Mouse (Mus musculus) MEL (cell line): Measurements from ENCODE around the gene Gm20388. TPM values are rescaled to one million over a fixed set of nuclear protein-coding genes. Genes with fewer than 3 reads are reported as not detected.

Source experiments
- DNase-seq: peaks from one replicate; pipeline ENCODE4 v3.0.0; 2011; ENCODE audit warnings: low read depth, low spot score
- H3K27ac ChIP-seq: 2 replicates; pipeline ENCODE4 v1.5.1; 2012; ENCODE audit warnings: low read depth, mild to moderate bottlenecking, control low read depth, low read length, moderate library complexity; ENCODE audit not compliant: control insufficient read depth
- H3K27me3 ChIP-seq, 2 experiments: fragments of 150-350 bp in 1 of 2; sonication (generic) in 1 of 2; 2 replicates each; pipeline ENCODE4 v1.6.1; 2012; ENCODE audit warnings: low read length in 2 of 2, mild to moderate bottlenecking in 2 of 2, improper control_type of control experiment in 1 of 2, moderate library complexity in 1 of 2; ENCODE audit not compliant: insufficient read depth in 2 of 2, control insufficient read depth in 1 of 2
- H3K36me3 ChIP-seq, 2 experiments: 2 replicates each; pipeline ENCODE4 v1.6.1; 2012 to 2014; ENCODE audit warnings: low read length in 2 of 2, improper control_type of control experiment in 1 of 2, inconsistent platforms in 1 of 2, mild to moderate bottlenecking in 1 of 2; ENCODE audit not compliant: insufficient read depth in 2 of 2, control insufficient read depth in 1 of 2
- H3K4me1 ChIP-seq, 2 experiments: fragments of 150-350 bp in 1 of 2; sonication (generic) in 1 of 2; 2 replicates each; pipeline ENCODE4 v1.6.1; 2012; ENCODE audit warnings: low read length in 2 of 2, improper control_type of control experiment in 1 of 2, mild to moderate bottlenecking in 1 of 2; ENCODE audit not compliant: insufficient read depth in 2 of 2, control insufficient read depth in 1 of 2
- H3K4me3 ChIP-seq, 2 experiments: fragments of 150-350 bp in 1 of 2; sonication (generic) in 1 of 2; 2 replicates each; pipeline ENCODE4 v1.5.1; 2012; ENCODE audit warnings: low read depth in 2 of 2, low read length in 2 of 2, mild to moderate bottlenecking in 2 of 2, moderate library complexity in 2 of 2, control low read depth in 1 of 2, improper control_type of control experiment in 1 of 2; ENCODE audit not compliant: control insufficient read depth in 1 of 2, insufficient read depth in 1 of 2
- H3K79me2 ChIP-seq: 2 replicates; pipeline ENCODE4 v1.6.1; 2012; ENCODE audit warnings: mild to moderate bottlenecking, low read length, moderate library complexity; ENCODE audit not compliant: control insufficient read depth, poor library complexity, insufficient read depth
- H3K9ac ChIP-seq: 2 replicates; pipeline ENCODE4 v1.6.1; 2012; ENCODE audit warnings: low read depth, mild to moderate bottlenecking, control low read depth, low read length, moderate library complexity; ENCODE audit not compliant: control insufficient read depth, poor library complexity, severe bottlenecking
- H3K9me3 ChIP-seq: fragments of 150-350 bp; sonication (generic); replicated peaks from 2 replicates; pipeline ENCODE4 v1.6.1; 2012; ENCODE audit warnings: mild to moderate bottlenecking, low read length, improper control_type of control experiment, moderate library complexity; ENCODE audit not compliant: insufficient read depth
- CHD1 ChIP-seq: IDR thresholded peaks from 2 replicates; pipeline ENCODE4 v1.6.1; 2012; ENCODE audit warnings: low read depth, mild to moderate bottlenecking, inconsistent platforms, low read length, improper control_type of control experiment
- CTCF ChIP-seq, 3 experiments: IDR thresholded peaks in 2 of 3; conservative IDR thresholded peaks in 1 of 3; 2 replicates each; pipeline ENCODE4 v1.5.1; 2011 to 2012; ENCODE audit warnings: low read length in 3 of 3, low read depth in 2 of 3, mild to moderate bottlenecking in 2 of 3, improper control_type of control experiment in 1 of 3, inconsistent platforms in 1 of 3, mixed read lengths in 1 of 3, moderate library complexity in 1 of 3; ENCODE audit not compliant: control insufficient read depth in 1 of 3, insufficient read depth in 1 of 3, poor library complexity in 1 of 3, severe bottlenecking in 1 of 3
- E2F4 ChIP-seq: IDR thresholded peaks from 2 replicates; pipeline ENCODE4 v1.6.1; 2011; ENCODE audit warnings: low read depth, low read length, improper control_type of control experiment, borderline replicate concordance
- ELF1 ChIP-seq: IDR thresholded peaks from 2 replicates; pipeline ENCODE4 v1.6.1; 2014; ENCODE audit warnings: low read depth, mild to moderate bottlenecking, inconsistent platforms, low read length, improper control_type of control experiment, moderate library complexity
- GABPA ChIP-seq: IDR thresholded peaks from 2 replicates; pipeline ENCODE4 v1.6.1; 2012; ENCODE audit warnings: low read depth, mild to moderate bottlenecking, inconsistent platforms, low read length, improper control_type of control experiment, moderate library complexity
- GATA1 ChIP-seq: IDR thresholded peaks from 2 replicates; pipeline ENCODE4 v1.6.1; 2011; ENCODE audit warnings: low read depth, low read length, improper control_type of control experiment
- KAT2A ChIP-seq: conservative IDR thresholded peaks from 2 replicates; pipeline ENCODE4 v1.6.1; 2012; ENCODE audit warnings: low read depth, low read length, improper control_type of control experiment, inconsistent platforms
- MAX ChIP-seq: IDR thresholded peaks from 2 replicates; pipeline ENCODE4 v1.6.1; 2011; ENCODE audit warnings: low read length, improper control_type of control experiment
- MAZ ChIP-seq: IDR thresholded peaks from 2 replicates; pipeline ENCODE4 v1.6.1; 2012; ENCODE audit warnings: low read depth, mild to moderate bottlenecking, inconsistent platforms, low read length, improper control_type of control experiment
- MYB ChIP-seq: IDR thresholded peaks from 2 replicates; pipeline ENCODE4 v1.6.1; 2011; ENCODE audit warnings: mild to moderate bottlenecking, low read depth, low read length, improper control_type of control experiment
- MYC ChIP-seq: IDR thresholded peaks from 2 replicates; pipeline ENCODE4 v1.6.1; 2011; ENCODE audit warnings: low read depth, mild to moderate bottlenecking, low read length, improper control_type of control experiment, moderate library complexity
- NELFE ChIP-seq: IDR thresholded peaks from 2 replicates; pipeline ENCODE4 v1.6.1; 2011; ENCODE audit warnings: low read depth, low read length, improper control_type of control experiment
- NRF1 ChIP-seq: IDR thresholded peaks from 2 replicates; pipeline ENCODE4 v1.6.1; 2014; ENCODE audit warnings: low read depth, mild to moderate bottlenecking, inconsistent platforms, low read length, improper control_type of control experiment, moderate library complexity; ENCODE audit not compliant: poor library complexity, insufficient read depth, severe bottlenecking
- POLR2A ChIP-seq, 2 experiments: IDR thresholded peaks; 2 replicates each; pipeline ENCODE4 v1.6.1; 2011 to 2012; ENCODE audit warnings: low read length in 2 of 2, mild to moderate bottlenecking in 2 of 2, control low read depth in 1 of 2, improper control_type of control experiment in 1 of 2, low read depth in 1 of 2, moderate library complexity in 1 of 2; ENCODE audit not compliant: control insufficient read depth in 1 of 2, insufficient read depth in 1 of 2, poor library complexity in 1 of 2
- POLR2AphosphoS5 ChIP-seq: IDR thresholded peaks from 2 replicates; pipeline ENCODE4 v1.6.1; 2012; ENCODE audit warnings: low read depth, borderline replicate concordance, mild to moderate bottlenecking, inconsistent platforms, low read length, moderate library complexity, mixed read lengths
- RCOR1 ChIP-seq: IDR thresholded peaks from 2 replicates; pipeline ENCODE4 v1.6.1; 2012; ENCODE audit warnings: low read depth, mild to moderate bottlenecking, inconsistent platforms, low read length, improper control_type of control experiment
- TCF12 ChIP-seq: IDR thresholded peaks from 2 replicates; pipeline ENCODE4 v1.6.1; 2014; ENCODE audit warnings: low read depth, mild to moderate bottlenecking, inconsistent platforms, low read length, improper control_type of control experiment, moderate library complexity
- ZC3H11A ChIP-seq: IDR thresholded peaks from 2 replicates; pipeline ENCODE4 v1.6.1; 2012; ENCODE audit warnings: low read depth, mild to moderate bottlenecking, inconsistent platforms, low read length, improper control_type of control experiment
- polyA plus RNA-seq, 2 experiments: library from polyadenylated mRNA; stranded (reverse) in 1 of 2; unstranded in 1 of 2; fragments of >175 nt in 1 of 2; fragments of >200 nt in 1 of 2; gene quantifications; 2 replicates each; pipeline versions ENCODE4 v1.2.1 to v1.2.4; 2012; ENCODE audit warnings: low replicate concordance in 2 of 2, low read depth in 1 of 2; ENCODE audit not compliant: insufficient read length in 2 of 2, insufficient read depth in 1 of 2, missing spikeins in 1 of 2
- total RNA-seq: library from RNA; depleted of rRNA; stranded (reverse); fragments of 300-350 nt; gene quantifications from 2 replicates; pipeline ENCODE4 v1.2.3, GENCODE M21; 2012

Gene Gm20388
- total and polyA plus RNA-seq, 3 experiments, result 11.1 to 17.8 TPM; not detected in 1

GRCm38 (mm10) chr8:123047827-123048226, 3137.2 kb downstream of the Gm20388 start:
- no peak overlapping the region for H3K4me3 ChIP-seq
- DNase-seq, result no peak
- no peaks in the 10 kb centered on the region for H3K9me3 ChIP-seq
- peaks cover 0 to 9% of the 10 kb centered on the region in 2 experiments; a peak in 2 of 4 replicates for H3K36me3 ChIP-seq
- H3K27ac ChIP-seq, result no peak overlapping the region
- no peak for TF ChIP-seq POLR2A (IDR thresholded peaks at IDR 0.05; ENCODE audit: control insufficient read depth in 1 of 2, insufficient read depth in 1 of 2, low read depth in 1 of 2, low read length in 2 of 2, poor library complexity in 1 of 2)
- no peak for TF ChIP-seq POLR2AphosphoS5
- no peak for TF ChIP-seq ZC3H11A
- TF ChIP-seq MAZ, result no peak
- TF ChIP-seq MYC, result no peak
- no peak for TF ChIP-seq RCOR1
- TF ChIP-seq TCF12, result no peak
- no peak for TF ChIP-seq CHD1
- TF ChIP-seq CTCF (IDR thresholded peaks at IDR 0.05 in 2 of 3, conservative IDR thresholded peaks at IDR 0.05 in 1 of 3; ENCODE audit: control insufficient read depth in 1 of 3, insufficient read depth in 1 of 3, low read depth in 2 of 3, low read length in 3 of 3, poor library complexity in 1 of 3, severe bottlenecking in 1 of 3), result no peak
- TF ChIP-seq E2F4, result no peak
- H3K27me3 ChIP-seq, result no peaks in the 10 kb centered on the region
- H3K4me1 ChIP-seq, result no peaks in the 10 kb centered on the region; a peak in 1 of 4 replicates
- no peak overlapping the region for H3K9ac ChIP-seq
- peaks cover 12% of the 10 kb centered on the region for H3K79me2 ChIP-seq

DNA sequence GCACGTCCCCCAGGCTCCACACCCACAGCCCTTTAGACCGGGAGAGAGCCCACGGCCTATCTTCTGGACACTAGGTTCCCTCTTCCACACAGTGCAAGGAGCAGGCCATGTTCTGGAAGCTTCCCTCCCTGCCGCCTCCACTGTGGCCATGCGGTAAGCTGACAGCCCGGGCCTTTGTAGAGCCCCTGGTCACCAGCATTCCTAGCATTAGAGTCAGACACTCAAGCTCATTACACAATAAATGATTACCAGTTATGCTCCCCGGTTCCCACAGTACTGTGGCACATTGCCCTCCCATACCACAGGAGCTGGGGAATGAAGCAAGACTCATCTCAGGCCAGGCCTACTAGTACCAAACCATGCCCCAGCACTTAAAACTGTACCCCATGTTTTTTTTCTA, 3137.8 kb downstream of the Gm20388 start:
- H3K9me3 ChIP-seq, result no peaks in the 10 kb centered on the region
- H3K4me1 ChIP-seq, result no peaks in the 10 kb centered on the region; a peak in 1 of 4 replicates
- H3K27ac ChIP-seq, result no peak overlapping the region
- H3K36me3 ChIP-seq, result peaks cover 0 to 7% of the 10 kb centered on the region in 2 experiments; a peak in 2 of 4 replicates
- TF ChIP-seq MAX (no peak), MYB (no peak), KAT2A (no peak), GATA1 (no peak), ELF1 (no peak), NELFE (no peak), NRF1 (no peak), GABPA (no peak), CHD1 (no peak)
- H3K27me3 ChIP-seq, result no peaks in the 10 kb centered on the region
- no peak overlapping the region for H3K9ac ChIP-seq
- peaks cover 6% of the 10 kb centered on the region for H3K79me2 ChIP-seq
- DNase-seq, result no peak
- no peak overlapping the region for H3K4me3 ChIP-seq
